Mouse (Mus musculus): ENCODE results near the gene Exoc6b.

The Exoc6b gene

DNA sequence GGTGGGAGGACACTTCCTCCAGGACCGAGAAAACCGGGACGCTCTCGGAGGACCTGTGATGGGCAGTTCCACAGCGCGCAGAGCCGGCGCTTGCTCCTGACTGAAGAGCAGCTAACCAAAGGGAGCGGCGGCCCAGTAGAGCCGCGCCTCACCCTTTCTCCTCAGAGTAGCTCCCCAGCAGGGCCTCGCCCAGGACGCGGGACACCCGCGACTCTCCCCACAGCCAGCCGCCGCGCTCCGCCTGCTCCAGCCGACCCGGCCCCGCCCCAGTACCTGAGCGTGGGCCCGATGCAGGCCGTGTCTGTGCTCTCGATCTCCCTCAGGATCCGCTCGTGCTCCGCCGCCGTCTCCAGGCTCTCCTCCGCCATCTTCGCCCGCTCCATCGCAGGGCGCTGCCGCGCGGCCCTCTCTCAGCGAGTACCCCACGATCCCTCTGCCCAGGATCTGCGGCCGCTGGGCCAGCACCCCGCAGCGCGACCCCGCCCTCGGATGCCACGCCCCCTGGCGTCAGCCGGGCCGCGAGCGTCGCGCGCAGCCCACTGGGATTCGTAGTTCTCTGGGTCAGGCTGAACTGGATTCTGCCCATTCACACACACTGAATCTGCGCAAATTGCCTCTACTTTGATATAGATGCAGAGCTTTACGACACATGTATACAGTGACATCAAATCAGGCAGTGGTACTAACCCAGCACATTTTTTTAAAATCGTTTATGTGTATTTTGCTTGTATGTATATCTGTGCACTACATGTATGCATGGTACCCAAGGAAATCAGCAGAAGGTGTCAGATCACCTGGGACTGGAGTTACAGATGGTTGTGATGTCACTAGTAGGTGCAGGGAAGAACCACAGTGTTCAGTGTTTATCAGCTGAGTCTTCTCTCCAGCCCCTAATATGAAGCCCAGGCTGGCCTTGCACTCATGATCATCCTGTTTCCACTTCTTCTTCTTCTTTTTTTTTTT is at the start of gene Exoc6b:
Exoc6b (minus strand) TSS at position 491 of the 963 bp plus-strand sequence.
- peak; percentile 89 to 90 for DNase-seq

DNA sequence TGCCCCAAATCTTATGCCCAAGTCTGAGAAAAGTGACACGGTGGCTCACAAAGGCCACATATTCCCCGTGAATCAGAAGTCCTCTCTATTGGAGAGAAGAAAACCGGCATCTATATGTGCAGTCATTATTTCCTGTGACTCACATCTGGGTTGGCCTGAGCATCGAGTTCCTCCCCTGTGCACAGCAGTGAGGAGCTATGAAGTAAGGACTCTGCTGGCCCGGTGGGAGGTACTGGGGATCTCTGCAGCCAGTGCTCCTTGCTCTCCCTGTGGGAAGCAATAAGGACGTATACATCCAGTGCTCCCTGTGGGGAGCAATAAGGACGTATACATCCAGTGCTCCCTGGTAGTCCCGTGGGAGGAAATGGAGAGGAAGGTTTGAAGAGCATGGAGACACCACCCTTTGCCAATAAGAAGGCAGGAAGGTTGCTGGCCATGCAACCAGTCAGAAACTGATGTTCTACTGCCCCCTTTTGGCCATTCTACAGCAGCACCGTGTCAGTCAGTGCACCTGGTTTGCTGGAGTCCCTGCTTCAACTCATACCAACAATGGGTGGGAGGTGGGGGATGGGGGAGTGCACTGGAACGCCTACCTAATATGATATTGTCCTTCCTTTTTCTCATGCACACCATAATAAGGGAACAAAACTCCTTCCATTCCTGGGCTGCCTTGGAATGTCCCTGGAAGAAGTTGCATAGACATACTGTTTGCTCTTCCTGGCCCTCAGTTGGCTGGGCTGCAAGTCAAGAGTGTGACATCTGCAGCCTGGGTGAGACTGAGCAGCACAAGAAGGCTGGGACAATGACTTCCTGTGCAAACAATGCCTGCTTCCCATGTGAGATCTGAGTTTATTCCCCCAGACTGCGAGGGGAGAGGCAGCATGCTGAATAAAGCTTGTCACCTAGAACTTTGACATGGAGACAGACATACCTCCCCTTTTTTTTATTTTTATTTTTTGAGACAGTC is 48.5 kb upstream of the Exoc6b start:
- DNase-seq: peak; percentile 40 to 49

DNA sequence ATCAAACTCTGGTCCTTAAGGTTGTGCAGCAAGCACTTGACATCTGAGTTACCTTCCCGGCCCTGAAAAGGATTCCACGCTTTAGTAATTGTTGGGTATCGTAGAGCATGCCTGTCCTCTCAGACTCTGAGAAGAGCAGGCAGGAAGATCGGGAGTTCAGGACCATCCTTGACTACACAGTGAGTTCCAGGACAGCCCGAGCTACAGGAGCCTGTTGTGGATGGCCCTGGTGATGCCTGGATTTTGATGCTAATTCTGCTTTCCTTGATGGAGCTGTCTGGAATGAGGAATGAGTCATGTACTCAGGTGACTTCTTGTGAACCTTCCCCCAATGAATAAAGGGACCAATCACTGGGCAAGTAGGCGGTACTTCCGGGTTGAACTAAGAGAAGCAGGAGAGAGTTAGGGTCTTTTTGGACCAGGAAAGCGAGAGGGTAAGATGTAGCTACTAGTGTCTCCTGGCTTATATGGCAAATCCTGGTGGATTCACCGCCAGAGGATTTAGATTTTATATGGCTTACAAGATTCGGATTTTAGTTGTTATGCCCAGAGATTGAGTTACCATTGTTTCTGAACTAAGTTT is 35.8 kb upstream of the Exoc6b start:
- no peak for DNase-seq

DNA sequence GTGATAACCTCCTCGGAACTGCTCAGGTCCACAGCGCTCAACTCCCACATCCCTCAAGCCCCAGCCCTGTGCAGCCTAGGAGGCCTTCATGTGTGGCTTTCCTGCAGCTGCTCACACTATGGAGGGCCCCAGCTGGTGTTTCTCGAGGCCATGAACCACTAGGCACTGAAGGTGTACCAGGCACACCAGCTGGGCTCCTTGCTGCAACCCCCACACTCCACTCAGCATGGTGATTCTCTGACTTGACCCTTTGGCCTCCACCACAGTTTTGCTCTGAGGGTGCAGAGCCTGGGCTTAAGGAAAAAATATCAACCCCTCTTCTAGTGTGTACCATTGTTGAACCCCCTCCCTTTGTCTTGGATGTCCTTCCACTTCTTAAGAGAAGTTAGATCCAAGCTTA is 34.0 kb upstream of the Exoc6b start:
- no peak for DNase-seq

DNA sequence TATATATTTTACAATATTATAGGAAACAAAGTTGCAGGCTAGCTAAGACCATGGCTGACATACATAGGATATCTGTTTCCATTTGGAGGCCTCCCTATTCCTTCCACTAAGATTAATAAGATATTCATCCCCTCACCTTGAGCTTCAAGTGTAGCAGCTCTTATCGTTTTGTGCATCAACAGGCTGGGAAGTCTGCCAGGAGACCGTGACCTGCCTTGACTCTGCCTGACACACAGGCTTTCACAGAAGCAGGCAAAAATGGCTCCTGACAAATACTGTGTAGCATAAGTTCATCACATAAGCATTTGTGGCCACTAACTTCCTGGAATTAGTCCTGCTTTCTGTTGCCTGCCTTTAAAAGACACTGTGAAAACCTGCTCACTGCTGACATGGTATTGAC is 27.1 kb upstream of the Exoc6b start:
- DNase-seq: no peak

DNA sequence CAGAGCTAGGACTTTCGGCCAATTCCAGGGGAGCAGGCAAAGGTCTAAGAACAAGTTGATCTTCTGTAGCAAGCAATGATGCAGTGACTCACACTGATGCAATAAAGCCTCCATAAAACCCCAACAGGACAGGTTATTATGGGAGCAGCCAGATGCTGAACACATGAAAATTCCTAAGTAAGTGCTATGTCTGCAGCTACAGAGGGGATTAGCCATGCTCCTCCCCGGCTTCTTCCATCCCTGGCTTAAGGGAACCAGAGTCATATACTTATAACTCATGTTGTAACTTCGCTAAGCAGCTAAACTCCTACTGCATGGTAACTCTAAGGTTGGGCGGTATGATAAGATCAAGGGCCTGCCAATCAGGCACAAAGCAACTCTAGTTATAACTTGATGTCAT is 18.1 kb upstream of the Exoc6b start:
- no peak for DNase-seq

DNA sequence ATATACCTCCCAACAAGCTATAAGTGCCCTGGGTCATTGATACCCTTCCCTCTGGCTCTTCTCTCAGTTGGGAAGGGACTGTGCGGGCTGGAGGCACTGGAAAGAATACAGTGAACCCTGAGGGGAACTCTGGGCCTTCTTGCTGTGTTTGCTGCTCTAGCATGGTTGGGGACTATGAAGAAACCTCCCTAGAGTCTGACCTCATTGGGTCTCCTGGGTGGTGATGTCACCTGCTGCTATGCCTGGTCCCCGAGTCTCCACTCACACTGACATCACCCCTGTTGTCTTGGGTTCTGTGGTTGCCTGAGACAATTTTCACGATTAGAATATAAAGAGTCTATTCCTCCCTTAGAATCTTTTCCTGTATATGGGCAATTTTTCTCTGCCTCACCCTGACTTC is 17.3 kb upstream of the Exoc6b start:
- DNase-seq: no peak

DNA sequence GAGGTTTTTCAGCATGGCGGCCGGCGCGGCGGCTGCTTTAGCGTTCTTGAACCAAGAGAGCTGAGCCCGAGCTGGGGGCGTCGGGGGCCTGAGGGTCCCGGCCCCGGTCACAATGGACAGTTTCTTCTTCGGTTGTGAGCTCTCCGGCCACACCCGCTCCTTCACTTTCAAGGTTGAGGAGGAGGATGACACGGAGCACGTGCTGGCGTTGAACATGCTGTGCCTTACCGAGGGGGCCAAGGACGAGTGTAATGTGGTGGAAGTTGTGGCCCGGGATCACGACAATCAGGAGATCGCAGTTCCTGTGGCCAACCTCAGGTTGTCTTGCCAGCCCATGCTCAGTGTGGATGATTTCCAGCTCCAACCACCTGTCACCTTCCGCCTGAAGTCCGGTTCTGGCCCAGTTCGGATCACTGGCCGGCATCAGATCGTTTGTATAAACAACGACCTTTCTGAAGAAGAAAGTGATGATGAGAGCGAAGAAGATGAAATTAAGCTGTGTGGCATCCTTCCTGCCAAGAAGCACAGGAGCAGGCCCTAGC is 6.9 kb upstream of the Exoc6b start:
- peak; percentile 40 to 52 for DNase-seq

DNA sequence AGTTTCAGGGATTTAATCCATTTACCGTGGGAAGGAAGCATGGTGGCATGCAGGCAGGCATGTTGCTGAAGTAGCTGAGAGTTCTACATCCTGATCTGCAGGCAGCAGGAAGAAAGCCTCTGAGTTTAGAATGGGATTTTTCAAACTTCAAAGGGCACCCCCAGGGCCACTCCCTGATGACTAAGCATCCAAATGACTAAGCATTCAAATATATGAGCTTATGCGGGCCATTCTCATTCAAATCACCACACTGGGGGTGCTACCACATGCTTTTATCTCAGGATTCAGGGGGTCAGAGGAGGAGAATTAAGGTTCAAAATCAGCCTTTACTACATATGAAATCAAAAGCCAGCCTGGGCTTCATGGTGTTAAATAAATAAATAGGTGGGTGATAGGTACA is 5.7 kb upstream of the Exoc6b start:
- no peak for DNase-seq

DNA sequence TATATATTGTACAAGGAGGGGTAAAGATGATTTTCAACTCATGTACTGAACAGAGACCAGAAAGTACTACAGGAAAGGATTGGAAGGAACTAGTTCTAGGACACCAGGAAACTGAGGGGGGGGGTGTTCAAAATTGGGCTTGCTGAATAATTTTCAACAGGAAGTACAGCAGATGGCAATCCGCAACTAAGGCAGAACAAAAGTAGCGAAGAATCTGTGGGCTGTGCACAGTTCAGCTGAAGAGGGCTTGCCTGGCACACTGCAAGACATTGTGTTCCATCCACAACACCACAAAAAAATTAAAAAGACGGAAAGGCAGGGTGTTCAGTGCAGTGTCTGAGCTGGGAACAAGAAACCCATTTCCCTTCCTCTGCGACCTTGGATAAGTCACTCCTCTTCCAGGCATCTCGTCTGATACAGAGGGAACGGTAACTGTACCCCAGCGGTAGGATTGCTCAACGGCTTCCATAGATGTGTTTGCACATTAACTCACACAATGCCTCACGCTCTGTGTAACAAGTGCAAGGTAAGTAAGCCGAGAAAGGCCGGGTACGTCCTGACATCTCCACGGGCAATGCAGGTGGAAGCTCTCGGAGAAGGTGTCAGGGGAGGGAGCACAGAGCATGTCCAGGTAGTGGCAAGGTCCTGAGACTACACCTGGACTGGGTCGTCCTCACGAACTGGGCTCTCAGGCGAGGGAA is 841 bp downstream of the Exoc6b start:
- DNase-seq: no peak

DNA sequence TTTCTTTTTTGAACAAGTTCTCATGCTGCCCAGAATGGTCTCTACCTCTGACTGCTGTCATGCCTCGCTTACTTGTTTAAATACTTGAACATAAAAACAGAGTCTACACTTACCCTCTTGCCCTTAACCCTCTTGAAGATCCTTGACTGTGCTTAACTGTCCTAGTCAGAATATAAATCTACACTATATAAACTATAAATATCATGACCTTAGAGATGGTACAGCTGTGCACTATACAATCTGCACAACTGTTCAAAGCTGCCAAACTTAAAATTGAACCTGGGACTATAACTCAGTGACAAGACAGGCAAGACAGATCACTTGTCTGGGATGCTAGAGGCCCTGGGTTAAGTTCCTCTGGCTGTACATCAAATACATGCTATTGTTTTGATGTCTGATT is 11.7 kb downstream of the Exoc6b start:
- no peak for DNase-seq

DNA sequence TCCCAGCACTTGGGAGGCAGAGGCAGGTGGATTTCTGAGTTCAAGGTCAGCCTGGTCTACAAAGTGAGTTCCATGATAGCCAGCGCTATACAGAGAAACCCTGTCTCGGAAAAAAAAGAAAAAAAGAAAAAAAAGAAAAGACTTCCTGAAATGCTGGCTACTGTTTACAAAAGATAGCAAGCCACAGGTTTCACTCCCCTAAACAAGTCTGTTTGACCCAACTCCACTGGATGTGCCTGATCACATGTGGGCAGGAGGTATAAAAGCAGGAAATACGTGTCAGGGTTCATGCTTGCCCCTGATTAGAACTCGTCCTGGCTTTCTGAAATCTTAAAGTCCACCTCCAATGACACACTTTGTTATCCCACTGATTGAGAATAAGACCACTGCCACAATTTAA is 18.2 kb downstream of the Exoc6b start:
- no peak for DNase-seq

DNA sequence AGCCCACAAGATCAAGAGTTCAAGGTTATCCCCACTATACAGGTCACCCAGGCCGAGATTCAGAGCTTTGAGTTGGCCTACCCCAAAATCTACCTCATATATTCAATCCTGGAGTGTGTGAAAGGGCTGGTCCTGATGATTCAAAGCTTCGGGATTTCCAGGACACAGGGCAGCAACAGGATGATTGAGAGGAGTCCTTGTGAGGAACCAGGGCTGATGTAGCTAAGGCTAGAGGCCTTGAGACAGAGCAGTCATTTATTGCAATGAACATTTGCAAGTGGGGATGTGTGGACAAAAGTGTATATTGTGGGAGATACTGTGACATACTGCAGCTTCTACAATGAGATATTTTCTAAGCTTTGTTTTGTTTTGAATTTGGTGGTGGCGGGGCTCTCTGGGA is 22.8 kb downstream of the Exoc6b start:
- DNase-seq: no peak

DNA sequence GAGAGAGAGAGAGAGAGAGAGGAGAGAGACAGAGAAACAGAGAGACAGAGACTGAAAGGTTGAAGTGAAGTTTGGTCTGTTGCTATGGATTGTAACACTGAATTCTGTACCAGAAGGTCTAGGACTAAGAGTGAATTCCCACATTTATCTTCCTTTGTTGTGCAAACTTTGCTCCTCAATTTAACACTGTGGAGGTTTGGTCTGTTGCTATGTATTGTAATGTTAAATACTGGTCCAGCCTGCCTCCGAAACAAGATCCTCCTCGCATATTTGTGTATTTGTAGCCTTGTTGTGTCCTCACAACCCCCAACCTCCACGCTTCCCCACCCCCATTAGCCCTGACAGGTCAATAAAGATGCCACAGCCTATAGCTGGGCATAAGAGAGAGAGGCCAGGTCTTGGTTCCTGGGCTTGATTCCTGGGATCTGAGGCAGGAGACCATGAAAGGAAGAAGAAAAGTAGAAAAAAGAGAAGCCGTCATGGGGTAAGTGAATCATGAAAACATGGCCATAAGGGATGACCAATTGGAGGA is 24.6 kb downstream of the Exoc6b start:
- no peak for DNase-seq

DNA sequence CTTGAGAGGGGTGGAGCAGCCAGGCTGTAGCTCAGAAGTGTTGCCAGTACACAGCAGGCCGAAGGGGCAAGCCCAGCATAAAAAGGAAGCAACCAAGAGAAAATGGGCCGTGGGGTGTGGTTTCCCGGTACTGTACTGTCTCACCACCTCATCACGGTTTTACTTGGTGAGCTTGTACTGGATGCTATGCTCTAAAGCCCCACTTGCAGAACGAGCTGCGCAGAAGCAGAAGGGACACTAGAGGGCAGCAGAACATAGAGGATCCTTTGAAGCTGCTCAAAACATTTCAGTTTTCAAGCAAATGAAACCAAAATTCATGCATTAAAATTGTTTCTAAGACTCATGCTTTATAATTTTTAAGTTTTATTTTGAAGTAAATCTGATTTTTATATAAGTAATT is 31.6 kb downstream of the Exoc6b start:
- peak; percentile 56 to 60 for DNase-seq

DNA sequence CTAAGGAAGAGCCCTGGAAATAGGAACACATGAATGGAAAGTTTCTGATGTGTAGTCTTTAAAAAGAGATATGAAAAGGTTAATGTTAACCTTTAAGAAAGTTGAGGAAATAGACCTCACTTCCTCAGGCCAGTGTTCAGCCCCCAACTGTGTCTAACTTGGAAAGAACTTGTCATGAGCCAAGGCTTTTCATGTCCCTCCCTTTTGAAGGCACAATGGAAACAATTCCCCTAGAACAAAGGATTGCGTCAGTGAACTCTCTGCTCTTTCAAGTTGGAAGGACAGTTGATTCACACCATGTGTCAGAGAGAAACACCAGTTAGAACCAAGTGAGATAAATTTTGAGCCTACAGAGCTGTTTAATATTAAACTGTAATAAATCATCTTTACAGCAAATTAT is 39.6 kb downstream of the Exoc6b start:
- DNase-seq: no peak

DNA sequence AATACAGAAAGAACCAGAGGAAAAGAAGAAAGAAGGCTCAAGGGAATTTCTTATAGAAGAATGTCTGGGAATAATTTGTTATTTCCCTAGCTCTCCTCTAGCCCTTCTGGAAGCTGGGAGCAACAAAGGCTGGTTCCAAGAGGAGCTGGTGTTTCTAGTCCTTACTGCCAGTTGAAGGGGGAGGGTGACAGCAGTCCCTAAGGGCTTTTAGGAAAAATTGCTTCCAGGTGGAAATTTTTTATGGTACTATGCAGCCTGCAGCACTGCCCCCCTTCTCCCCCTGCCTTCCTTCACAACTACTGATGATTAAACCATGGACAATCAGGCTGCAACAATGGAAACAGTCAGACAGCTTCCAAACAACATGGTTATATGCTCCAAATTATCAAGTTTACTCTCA is 44.9 kb downstream of the Exoc6b start:
- DNase-seq: no peak

DNA sequence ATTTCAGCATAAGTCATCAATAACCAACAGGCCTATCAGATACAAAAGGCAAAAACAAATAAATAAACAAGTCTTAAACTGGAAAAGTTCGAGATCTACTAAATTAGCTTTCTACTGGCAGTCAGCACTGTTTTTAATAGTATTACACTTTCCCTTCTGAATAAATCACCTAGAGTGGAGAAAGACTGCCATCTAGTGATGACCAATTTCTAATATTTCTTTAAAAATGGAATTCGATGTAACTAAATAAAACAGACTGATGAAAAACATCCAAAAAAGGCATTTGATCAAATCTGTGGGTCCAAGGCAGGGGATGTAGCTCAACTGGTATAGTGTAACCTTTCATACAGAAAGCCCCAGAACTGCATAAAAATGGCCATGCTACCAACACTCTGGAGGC is 52.3 kb downstream of the Exoc6b start:
- DNase-seq: no peak

DNA sequence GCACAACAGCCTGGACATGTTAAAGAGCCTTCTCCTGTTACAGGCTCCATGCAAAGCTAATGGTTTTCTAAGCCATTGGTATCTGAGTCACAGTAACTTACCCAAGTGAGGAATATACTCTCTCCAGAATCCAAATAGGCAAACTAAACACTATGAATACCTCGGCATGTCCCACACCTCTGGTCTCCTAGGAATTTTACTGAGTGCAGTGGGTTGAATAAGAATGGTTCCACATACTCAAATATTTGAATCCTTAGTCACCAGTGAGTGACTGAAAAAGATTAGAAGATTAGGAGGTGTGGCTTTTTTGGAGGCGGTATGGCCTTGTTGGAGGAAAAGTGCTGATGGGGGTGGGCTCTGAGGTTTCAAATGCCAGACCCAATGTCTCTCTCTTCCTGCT is 55.4 kb downstream of the Exoc6b start:
- no peak for DNase-seq

DNA sequence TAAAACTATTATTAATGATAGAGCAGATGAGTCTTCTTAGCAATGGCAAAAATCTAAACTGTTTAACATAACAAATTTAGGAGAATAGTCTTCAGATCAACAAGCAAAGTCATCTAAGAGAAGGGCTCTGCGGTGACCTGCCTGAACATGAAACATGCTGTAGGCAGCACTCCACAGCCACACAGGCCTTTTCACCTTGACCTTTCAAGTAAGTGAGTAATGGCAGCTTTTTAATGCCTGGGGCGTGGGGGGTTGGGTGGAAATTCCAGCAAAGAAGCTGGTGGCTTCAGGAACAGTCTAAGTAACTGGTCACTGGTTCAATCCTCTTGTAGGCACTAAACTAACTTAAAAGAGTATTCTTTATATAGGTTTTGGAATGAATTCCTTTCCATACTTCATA is 58.9 kb downstream of the Exoc6b start:
- no peak for DNase-seq

DNA sequence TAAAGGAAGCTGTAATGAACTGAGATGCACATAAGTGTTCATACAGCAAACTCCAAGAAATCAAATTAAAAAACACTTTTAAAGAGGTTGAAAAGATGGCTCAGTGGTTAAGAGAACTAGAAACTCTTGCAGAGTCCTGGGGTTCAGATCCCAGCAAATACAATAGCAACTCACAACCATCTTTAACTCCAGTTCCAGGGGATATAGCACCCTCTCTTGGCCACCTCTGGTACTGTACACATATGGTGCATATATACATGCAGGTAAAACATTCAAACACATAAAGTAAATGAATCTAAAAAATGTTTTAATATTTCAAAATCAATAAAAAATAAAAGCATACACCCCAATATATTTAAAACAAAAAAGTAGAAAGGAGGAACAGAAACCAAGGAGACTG is 73.9 kb downstream of the Exoc6b start:
- no peak for DNase-seq

DNA sequence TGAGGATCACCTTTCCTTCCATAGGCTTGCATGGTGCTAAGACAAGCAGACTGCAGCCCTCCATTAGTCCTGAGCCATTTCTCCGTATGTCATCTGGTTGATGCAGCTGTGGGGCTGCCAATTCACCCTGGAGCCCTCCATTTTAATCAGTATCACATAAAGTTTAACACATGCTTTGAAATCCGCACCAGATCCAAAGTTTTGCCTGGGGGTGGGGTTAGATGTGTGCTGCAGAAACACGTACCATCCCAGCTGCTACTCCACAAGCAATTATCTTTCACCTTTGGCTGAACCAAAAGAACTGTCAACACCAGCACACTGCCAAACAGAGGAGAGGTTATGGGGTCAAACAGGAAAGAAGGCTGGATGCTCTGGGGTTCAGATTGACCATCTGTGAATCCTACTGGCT is 92.7 kb downstream of the Exoc6b start:
- DNase-seq: no peak
